Mouse (Mus musculus) right cerebral cortex, postnatal 10 days (tissue): ENCODE measurements around the gene Yipf3.

Experiments used
- DNase-seq, 2 experiments: peaks; one replicate each; pipeline ENCODE4 v3.0.0; 2021; ENCODE audit warnings: low spot score in 2 of 2

The Yipf3 gene

DNA sequence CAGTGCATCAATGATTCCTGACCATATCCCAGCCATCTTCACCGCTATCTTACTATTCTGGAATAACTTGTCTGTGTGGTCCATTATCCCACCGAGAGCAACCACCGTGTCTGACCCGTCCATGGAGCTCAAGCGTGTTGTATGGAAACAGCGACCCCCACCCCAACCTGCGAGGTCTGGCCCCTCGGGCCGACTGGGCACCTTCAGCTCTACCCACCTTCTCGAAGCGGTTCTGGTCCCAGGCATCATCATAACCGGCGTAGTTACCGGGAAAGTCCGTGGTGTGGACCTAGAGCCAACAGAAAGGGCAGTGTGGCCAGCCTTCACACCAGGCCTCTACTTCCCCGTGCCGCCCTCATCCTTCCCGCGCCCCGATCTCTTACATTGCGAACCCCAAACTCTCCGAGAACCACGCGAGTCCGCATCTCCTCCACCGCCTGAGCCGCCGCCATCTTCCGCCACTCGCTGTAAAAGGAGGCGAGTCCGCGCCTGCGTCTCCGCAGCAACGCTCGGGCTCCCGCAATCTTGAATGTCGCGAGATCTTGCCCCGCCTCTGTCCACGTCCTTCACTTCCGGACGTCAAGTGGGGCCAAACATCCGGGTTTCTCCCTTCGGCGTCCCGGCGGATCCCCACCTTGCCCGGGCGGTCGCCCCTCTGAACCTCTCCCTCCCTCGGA, at the start of gene Yipf3, which contains the start of gene Polr1c:
Yipf3 (plus strand) TSS at position 569 of the 677 bp plus-strand sequence.
Polr1c (minus strand) TSS at position 543 of the 677 bp plus-strand sequence.
- peak; percentile 97 for DNase-seq

DNA sequence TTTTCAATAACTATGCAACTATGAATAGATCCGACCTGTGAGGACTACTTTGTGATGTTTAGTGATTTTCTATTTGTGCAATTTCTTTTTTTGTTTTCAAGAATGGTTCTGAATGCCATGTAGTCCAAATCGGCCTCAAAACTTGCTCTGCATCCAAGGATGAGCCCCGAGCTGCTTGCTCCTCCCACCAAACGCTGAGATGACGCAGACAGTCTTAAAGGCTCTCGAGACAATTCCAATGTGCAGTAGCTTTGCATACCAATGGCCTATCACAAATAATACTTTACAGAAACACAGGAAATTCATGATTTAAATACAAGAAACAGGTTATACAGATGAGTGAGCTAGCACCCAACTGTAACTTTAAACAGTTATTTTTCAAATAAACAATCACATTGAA, 46.7 kb upstream of the Yipf3 start:
- DNase-seq: no peak

DNA sequence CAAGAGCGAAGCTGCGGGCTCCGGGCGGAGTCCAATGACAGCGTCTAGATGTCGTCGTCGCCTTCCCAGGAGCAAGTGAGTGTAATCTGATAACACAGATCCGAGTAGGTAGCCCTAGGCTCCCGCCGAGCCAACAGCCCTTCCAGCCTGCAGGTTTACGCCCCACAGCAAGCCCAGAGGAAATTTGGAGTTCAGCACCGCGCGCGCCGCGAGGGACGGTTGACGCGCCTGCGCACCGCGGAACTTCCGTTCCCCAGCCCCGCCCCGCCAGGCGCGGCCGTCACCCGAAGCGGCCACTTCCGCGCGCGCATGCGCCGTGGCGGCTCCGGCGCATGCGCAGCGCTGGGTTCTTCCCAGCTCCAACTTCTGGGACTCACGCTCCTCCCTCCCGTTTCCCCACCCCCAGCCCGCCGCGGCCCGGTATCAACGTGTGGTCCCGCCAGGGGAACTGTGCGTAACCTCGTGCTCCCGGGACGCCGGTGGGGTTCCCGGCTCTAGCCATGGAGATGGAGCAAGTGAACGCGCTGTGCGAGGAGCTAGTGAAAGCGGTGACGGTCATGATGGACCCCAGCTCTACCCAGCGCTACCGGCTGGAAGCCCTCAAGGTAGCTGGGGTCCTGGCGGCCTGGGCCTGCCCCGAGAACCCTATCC, 45.3 kb upstream of the Yipf3 start, which contains the start of the genes Polh and Xpo5:
Polh (minus strand) TSS at position 225 of the 651 bp plus-strand sequence.
Xpo5 (plus strand) TSS at position 362 of the 651 bp plus-strand sequence.
- peak; percentile 94 to 95 for DNase-seq

DNA sequence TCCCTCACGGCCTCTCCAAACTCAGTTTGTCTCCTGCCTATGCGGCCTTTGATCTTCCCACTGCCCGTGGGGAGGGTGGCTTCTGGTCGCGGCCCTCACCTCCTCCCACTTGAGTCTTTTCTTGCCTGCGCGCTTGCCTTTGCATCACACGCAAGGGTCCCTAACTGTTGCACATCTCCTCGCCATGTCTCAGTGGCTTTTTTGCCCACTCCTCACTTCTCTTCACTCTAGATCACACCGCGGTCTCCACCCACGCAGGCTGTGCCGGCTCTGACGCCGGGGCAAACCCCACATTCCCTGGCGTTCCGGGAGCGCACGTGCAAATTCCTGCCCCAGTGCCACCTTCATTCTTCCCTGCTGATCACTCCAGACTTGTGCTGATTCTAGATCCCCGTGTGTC, 44.8 kb upstream of the Yipf3 start:
- DNase-seq: peak; percentile 48 to 52

DNA sequence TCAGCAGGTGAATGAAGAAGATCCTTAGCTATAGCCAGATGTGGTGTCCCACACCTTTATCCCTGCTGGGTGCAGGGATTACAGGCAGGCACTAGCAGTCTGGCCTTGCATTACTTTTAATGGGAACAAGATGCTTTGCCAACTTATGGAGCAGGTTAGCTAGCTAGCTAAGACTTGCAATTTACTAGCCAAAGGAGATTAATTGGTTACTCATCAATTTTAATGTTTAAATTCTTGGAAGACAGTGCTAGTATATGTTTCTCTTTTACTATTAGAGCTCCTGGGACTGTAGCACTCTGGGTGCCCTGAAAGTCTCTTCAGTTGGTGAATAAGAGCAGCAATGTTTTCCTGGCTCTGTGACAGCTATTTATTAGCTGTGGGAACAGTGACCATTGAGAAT, 41.2 kb upstream of the Yipf3 start:
- no peak for DNase-seq

DNA sequence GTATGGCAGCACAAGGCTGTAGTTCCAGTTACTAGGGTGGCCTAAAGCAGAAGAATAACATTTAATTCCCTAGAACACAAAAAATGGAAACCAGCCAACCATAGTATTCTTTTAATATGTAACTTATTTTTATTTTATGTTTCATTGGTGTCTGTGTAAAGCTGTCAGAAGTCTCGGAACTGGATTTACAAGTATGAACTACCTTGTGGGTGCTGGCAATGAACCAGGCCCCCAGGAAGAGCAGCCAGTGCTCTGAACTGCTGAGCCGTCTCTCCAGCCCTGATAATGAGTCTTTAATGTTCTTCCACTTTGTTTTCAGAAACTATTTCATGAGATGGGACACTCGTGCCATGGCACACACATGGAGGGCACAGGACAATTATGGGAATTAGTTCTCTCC, 37.3 kb upstream of the Yipf3 start:
- DNase-seq: no peak

DNA sequence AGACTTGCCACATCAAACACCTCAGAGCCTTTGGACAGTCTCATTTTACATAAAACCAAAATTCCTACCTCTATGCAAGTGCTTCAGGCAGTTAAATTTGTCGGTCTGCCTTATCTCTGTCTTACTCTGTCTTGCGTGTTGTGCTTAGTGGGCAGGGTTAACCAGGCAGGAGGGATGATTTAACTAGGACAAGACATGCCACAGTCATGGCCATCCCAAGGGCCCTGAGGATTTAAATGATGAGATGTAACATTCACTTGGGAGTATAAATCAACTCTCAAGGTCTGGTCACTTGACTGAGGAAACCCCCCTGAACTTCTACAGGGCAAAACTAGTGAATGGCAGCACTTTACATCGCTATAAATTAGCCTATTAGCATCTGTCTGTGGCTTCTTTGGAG, 26.3 kb upstream of the Yipf3 start:
- no peak for DNase-seq

DNA sequence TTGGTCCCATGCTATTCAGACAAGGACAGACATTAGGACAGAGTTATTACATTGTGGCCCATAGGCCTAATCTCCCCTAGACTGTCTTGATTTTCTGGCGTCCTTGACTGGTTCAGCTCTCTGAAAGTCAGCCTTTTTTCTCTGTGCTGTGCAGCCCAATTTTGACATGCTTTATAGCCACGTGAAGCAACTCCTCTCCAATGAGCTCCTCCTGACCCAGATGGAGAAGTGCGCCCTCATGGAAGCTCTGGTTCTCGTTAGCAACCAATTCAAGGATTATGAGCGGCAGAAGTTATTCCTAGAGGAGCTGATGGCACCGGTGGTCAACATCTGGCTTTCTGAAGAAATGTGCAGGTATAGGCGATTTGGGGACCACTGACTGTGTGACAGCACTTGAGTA, 20.3 kb upstream of the Yipf3 start:
- DNase-seq: no peak

DNA sequence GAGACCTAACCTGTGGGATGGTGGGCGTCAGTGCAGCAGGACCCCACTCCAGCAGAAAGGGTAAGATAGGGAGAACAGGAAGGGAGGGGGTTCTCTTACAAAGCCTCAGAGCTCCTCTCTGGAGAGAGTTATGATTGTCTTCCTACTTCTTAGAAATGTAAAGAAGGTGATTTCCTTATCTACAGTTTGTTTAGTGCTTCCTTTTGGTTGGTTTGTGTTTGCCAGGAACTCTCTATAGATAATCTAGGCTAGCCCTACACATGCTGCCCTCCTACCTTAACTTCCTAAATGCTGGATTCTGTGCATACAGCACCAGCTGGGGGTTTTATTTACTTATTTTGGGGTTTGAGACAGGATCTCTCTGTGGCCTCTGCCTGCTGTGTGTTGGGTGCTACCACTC, 11.8 kb upstream of the Yipf3 start:
- DNase-seq: no peak

DNA sequence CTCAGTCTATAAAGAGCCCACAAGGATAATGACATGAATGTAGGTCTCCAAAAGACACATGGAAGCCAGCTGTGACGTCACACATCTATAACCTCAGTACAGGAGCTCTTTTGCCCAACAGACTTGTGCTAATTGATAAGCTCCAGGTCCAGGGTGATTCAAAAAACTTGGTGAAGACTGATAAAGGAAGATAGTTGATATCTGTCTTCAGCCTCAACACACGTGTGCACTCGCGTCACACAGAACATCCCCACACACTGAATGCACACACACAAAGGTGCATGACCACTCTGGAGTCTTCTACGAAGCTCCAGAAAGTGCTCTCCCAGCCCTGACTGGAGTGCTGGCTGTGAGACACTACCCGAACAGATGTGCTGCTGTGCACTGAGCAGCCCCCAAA, 10.8 kb upstream of the Yipf3 start:
- DNase-seq: no peak

DNA sequence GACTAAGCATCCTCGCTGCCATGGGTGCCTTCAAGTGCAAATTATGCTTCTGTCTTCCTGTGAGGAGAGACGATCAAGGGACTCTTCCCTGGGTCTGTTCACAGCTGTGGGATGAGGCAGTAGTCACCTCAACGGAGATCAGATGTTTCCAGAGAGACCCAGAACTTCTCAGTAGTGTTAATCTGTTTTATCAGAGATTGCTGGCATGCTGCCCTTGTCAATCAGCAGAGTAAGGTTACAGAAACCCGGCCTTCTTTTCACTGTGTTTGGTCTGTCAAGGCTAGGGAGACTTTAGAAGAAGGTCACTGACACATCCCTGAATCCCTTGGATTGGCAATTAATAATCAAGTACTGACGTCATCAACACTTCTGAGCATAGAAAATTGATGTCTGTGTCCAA, 10.4 kb upstream of the Yipf3 start:
- DNase-seq: no peak

DNA sequence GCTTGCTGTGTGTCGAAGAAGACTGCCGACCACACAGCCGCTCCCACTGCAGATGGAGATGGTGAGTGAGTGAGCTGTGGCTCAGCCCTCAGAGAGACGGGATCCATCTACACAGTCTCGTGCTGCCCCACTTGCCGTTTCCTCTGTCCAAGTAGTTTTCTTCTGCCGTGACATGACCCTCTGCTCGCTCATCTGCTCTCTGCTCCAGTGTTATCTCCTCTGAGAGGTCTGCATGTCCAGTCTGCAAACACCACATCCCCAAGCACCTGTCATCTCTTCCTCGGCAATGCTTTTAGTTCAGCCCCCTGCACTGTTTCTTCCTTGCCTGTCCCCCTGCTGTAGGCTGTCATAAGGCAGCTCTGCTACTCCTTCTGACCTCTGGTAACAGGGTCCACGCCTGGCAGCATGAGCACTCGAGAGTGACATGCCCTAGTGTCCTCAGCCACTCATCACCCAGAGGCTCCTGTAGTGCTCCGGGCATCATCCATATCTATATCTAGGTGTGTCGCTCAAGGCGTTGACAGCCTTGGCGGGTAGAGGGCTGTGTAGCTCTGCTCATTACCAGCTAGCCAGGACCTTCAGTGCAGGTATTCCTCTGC, 8.3 kb upstream of the Yipf3 start:
- no peak for DNase-seq

DNA sequence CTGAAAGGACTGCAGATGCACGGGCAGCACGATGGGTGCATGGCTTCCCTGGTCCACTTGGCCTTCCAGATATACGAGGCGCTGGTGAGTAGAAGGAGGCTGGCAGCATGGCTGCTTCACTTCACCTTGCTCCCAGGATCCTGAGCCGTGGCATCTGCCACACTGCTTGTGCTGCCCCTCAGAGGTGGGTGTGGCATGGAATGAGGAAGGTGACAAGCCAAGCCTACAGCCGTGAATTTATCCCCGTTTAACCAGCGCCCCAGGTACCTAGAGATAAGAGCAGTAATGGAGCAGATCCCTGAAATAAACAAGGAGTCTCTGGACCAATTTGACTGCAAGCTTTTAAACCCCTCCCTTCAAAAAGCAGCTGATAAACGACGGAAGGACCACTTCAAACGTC, 6.4 kb upstream of the Yipf3 start:
- no peak for DNase-seq

DNA sequence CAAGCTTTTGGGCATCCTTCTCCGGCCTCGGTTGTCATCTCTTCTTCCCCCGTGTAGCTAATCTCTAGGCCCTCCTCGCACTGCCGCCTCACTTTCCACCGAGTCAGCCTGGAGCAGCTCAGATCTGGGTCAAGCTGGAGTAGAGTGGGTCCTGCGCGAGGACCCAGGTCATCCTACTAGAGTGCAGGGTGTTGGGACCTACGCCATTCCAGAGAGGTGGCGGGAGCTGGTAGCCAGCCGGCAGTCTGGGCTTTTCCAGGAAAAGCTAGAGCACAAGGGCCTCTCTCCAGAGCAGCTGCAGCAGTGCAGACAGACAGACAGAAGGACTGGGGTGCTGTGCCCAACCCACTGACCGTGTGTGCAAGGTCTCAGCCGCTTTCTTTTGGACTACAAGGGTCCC, 5.6 kb upstream of the Yipf3 start:
- DNase-seq: peak in 1 of 2 experiments; percentile 23

DNA sequence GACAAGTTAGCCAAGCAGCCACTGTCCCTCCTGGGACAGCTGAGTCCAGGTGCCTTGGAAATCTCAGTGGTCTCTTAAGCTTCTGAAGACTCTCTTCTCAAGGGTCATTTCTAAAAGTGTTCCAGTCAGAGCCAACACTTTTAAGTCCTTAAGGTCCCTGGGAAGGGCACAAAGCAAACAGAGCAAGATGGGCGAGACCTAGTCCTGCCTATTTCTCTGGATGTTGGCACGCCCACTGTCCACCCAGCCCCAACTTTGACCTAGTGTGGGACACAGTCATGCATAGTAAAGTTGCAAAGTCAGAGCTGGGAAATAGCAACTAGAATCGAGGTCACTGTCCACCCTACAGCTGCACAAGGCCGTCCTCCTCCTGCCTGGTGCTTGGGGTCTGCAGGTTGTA, 4.9 kb upstream of the Yipf3 start:
- peak in 1 of 2 experiments; percentile 26 for DNase-seq

DNA sequence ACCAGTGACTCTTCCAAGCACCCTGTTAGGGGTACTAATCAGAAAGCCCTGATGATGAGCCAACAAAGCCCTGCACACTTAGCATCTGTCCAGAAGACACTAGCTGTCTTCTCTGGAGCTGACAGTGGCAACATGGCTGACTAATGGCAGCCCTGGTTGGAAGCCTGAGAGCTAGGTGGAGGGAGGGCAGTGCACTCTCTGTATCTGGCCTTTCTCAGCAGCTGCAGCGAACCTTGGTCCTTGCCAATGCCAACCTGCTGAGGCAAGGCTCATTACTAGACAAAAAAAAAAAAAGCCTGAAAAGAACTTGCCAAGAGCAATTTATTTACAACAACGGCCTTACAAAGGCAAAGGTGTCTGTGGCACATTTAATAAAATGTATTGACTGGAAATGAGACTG, 4.3 kb upstream of the Yipf3 start:
- DNase-seq: no peak

DNA sequence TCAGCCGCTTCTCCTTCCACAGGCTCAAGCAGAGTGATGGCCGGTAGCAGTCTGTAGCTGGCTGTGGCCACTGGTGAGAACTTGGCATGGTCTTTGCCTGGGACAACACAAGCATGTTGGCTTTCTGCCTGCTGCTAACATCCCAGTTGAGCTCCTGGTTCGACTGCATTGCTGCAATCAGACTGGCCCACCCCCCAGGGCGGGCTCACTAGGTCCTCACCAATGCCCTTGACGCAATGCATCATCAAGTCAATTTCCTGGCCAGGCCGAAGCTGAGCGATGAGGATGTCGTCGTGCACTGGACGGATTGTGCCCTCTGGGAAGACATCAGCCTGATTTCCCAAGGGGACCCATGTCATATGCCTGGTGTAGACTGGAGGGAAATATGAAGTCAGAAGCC, 3.3 kb upstream of the Yipf3 start:
- peak in 1 of 2 experiments; percentile 48 for DNase-seq

DNA sequence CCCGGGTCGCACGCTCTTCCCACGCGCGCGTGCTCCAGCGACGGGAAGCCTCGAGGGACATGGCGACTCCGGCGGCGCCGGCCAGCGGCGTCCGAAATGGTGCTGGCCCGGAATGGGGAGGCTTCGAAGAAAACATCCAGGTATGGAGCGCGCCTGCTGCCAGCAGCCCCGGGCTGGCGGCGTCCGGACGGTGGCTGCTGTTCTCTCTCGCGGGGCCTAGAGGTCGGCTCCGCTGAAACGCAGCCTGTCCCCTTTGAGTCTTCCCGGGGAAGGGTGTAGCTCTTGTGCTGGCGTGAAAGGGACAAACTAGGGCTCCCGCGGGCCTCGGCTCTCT, 276 bp downstream of the Yipf3 start:
- no peak for DNase-seq

DNA sequence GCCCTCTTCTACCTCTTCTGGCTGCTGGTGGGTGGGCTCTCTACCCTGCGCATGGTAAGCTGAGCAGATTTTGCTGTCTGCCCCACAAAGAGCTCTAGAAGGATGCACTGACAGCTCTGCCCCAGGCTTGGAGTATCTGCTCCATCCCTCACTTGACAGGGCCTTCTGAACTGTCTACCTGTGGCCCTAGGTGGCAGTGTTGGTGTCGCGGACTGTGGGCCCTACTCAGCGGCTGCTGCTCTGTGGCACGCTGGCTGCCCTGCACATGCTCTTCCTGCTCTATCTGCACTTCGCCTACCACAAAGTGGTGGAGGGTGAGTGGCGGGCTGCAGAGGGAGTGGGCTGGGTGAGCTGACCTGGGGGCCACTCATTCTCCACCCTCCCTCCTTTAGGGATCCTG, 3.3 kb downstream of the Yipf3 start:
- peak in 1 of 2 experiments; percentile 34 for DNase-seq

DNA sequence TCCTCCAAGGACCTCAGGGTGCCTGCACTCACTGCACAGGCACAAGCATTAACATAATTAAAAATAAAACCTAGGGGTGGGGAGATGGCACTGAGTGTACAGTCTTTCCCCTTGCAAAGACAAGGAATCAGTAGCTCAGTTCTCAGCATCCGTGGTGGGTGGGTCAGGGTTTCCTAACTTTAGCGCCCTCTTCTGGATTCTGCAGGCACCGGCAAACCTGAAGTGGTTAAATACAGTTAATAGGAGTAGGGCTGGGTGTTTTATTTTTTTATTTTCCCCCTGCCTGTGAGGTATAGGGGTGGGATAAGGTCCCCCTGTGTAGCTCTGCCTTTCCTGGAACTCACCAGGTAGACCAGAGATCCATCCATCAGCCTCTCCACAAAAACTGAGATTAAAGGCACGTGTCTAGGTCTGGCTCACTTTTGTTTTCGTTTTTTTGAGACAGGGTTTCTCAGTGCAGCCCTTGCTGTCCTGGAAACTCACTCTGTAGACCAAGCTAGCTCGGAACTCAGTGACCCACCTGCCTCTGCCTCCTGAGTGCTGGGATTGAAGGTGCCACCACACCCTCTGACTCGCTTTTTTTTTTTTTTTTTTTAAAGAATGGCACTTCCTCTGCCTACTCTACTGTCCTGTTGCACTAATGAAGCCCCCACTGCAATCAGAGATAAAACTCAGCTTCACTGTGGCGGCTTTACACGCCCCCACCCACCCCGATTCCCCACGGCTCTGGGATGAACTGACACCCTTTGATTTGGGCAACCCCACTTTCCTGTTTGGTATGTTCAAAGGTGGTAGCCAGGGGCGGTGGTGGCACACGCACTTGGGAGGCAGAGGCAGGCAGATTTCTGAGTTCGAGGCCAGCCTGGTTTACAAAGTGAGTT, 4.9 kb downstream of the Yipf3 start:
- peak in 1 of 2 experiments; percentile 67 for DNase-seq

DNA sequence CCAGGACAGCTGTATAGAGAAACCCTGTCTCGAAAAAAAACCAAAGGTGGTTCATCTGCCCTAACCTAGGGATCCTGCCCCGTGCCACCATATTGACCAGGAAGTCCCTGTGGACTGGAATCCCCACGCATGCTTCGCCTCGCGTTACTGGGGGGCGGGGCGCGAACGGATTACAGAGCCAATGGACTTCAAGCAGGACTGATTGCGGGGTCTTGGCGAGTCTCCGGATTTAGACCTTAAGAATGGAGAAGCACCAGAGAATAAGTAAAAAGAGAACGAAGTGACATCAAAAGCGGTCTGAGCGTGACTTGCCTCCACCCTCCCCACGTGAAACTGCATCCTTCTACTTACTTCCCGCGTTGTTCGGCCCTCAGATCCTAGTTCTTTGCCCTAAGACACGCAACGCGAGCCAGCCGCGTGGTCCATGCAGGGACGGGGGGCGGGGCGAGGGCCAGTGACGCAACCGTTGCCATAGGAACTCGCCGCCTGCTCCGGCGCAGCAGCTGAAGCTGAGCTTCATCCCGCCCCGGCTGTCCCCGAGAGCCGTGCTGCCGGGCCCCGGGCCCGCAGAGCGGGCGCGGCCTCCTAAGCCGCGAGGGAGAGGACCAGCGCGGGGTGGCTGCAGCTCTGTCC, 5.7 kb downstream of the Yipf3 start, which contains the start of gene Lrrc73:
Lrrc73 (plus strand) TSS at position 80 of the 633 bp plus-strand sequence.
- peak; percentile 96 to 97 for DNase-seq
